Mouse (Mus musculus) lung, embryonic 14.5 days (tissue): ENCODE data around the gene Hoxa7. TPM values are rescaled to one million over a fixed set of nuclear protein-coding genes. Genes with fewer than 3 reads are reported as not detected.

Source experiments
- ATAC-seq: fragments of 200-750 bp; cut with Nextera tagmentation; 2 replicates; pipeline ENCODE4 v1.8.0; 2017; ENCODE audit warnings: mild to moderate bottlenecking, moderate TSS enrichment, moderate library complexity; ENCODE audit not compliant: insufficient read depth
- DNase-seq: peaks from one replicate; pipeline ENCODE4 v3.0.0-alpha.2; 2015
- H3K27ac ChIP-seq: fragments of 300-500 bp; sonication (generic); 2 replicates; pipeline ENCODE4 v1.5.1; 2014; ENCODE audit warnings: low read depth, mild to moderate bottlenecking, moderate library complexity
- H3K27me3 ChIP-seq: fragments of 300-500 bp; sonication (generic); 2 replicates; pipeline ENCODE4 v1.6.1; 2014; ENCODE audit warnings: low read length, control low read depth; ENCODE audit not compliant: insufficient read depth
- H3K36me3 ChIP-seq: fragments of 300-500 bp; sonication (generic); 2 replicates; pipeline ENCODE4 v1.6.1; 2014; ENCODE audit warnings: control low read depth; ENCODE audit not compliant: insufficient read depth
- H3K4me1 ChIP-seq: fragments of 300-500 bp; sonication (generic); 2 replicates; pipeline ENCODE4 v1.6.1; 2014; ENCODE audit warnings: antibody characterized with exemption, control low read depth; ENCODE audit not compliant: insufficient read depth
- H3K4me2 ChIP-seq: fragments of 300-500 bp; sonication (generic); 2 replicates; pipeline ENCODE4 v1.6.1; 2014; ENCODE audit warnings: mild to moderate bottlenecking
- H3K4me3 ChIP-seq: fragments of 300-500 bp; sonication (generic); 2 replicates; pipeline ENCODE4 v1.5.1; 2014; ENCODE audit warnings: low read depth, low read length
- H3K9ac ChIP-seq: fragments of 300-500 bp; sonication (generic); 2 replicates; pipeline ENCODE4 v1.6.1; 2014
- H3K9me3 ChIP-seq: fragments of 300-500 bp; sonication (generic); 2 replicates; pipeline ENCODE4 v1.6.1; 2016; ENCODE audit warnings: low read depth, low read length, control low read depth
- CTCF ChIP-seq: IDR thresholded peaks from 2 replicates; pipeline ENCODE4 v1.5.1; 2016; ENCODE audit warnings: antibody characterized with exemption, low read depth
- WGBS: fragments of 180-500 bp; shearing (Covaris S2); extraction: QIAGEN DNeasy Blood & Tissue Kit; methylation state at CpG from one replicate; pipeline ENCODE4 v1.1.7; 2014; 5-methylcytosine and 5-hydroxymethylcytosine counted together
- polyA plus RNA-seq: library from polyadenylated mRNA; unstranded; fragments of >200 nt; fragmentation: Nextera tagmentation; extraction: Ambion mirVana; gene quantifications from 2 replicates; pipeline ENCODE4 v1.2.1, GENCODE M21; 2014

The Hoxa7 gene
- polyA plus RNA-seq, result 5.8 and 7.4 TPM in 2 replicates

DNA sequence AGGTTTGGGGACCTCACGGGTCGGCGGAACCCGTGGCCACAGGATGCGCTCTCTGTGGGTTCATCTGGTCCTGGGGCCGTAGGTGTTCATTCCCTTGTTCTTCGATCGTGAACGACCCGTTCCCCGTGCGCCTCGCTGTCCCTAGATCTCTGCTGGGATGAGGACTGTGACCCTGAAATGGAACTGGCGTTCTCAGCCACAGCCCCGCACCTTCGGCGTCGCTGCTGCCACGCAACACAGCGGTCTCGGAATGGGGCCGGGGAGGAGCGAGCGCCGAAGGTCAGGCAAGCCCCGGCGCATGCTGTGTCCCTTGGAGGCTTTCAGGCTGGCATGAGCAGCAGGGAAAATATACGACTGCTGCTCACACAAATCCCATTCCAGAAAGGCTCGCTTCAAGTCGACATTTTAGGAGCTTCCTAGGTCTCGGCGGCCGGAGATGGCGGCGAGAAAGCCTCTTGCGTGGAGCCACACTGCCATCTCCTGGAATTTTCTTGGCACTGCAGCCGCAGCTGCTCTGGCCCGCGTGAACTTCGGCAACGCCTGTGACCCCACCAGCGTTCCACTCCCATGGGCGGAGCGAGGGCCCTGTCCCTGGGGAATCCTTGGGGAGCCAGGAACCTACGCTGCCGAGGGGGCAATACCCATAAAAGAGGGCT lies at the start of gene Hoxa7:
Hoxa7 (minus strand) TSS at position 518 of the 656 bp plus-strand sequence.
- Histone ChIP-seq H3K4me3 (peak within 1 kb of the TSS; percentile 58), H3K36me3 (no peaks in the 10 kb centered on the region), H3K27me3 (peaks cover 99% of the 10 kb centered on the region), H3K4me2 (peak within 1 kb of the TSS; percentile 94), H3K9me3 (no peaks in the 10 kb centered on the region), H3K4me1 (no peaks in the 10 kb centered on the region), H3K27ac (no peak within 1 kb of the TSS), H3K9ac (peak within 1 kb of the TSS; percentile 67)
- DNase-seq (peak; percentile 97), ATAC-seq (peak; percentile 51)
- 2% methylated on average over 46 of the region's 46 CpGs for WGBS
- TF ChIP-seq CTCF, result peak; percentile 99

- no peaks in the 10 kb centered on the region for H3K4me1 ChIP-seq
- H3K4me3 ChIP-seq, result no peak overlapping the region
- H3K27me3 ChIP-seq, result peaks cover 98% of the 10 kb centered on the region
- no peaks in the 10 kb centered on the region for H3K9me3 ChIP-seq
- no peaks in the 10 kb centered on the region for H3K36me3 ChIP-seq
- 10% methylated on average over 23 of the region's 23 CpGs for WGBS
- H3K9ac ChIP-seq, result no peak overlapping the region
- H3K27ac ChIP-seq, result no peak overlapping the region
- ATAC-seq, result peak; percentile 44; the same call in 1 of the 2 replicates
- DNase-seq, result peak; percentile 93
- peak; percentile 82 for TF ChIP-seq CTCF
- no peak overlapping the region for H3K4me2 ChIP-seq
Observed at GRCm38 (mm10) chr6:52270494-52271480, 49.1 kb upstream of the Hoxa7 start.

DNA sequence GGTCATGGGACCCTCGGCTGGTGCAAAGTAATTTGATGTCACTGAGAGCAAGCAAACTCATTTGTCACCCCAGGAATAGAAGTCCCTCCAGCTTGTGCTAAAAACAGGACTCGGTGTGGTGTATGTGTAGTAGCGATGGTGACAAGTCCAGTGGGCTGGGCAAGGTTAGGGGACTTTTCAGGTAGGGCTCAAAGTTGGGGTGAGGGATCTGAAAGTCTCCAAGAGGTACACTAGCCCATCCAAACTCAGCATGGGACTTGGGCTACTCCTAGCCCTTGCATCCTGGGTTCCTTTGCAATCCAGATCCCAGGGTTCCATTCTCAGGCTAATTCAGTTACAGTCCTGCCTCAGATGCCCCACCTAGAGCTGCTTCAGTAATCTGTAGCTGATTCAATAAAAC lies 47.1 kb upstream of the Hoxa7 start:
- H3K9me3 ChIP-seq, result no peaks in the 10 kb centered on the region
- H3K4me2 ChIP-seq, result no peak overlapping the region
- no peak for TF ChIP-seq CTCF
- H3K36me3 ChIP-seq, result no peaks in the 10 kb centered on the region
- no peak overlapping the region for H3K27ac ChIP-seq
- H3K27me3 ChIP-seq, result peaks cover 98% of the 10 kb centered on the region
- no peaks in the 10 kb centered on the region for H3K4me1 ChIP-seq
- DNase-seq (no peak), ATAC-seq (no peak)
- H3K9ac ChIP-seq, result no peak overlapping the region
- H3K4me3 ChIP-seq, result no peak overlapping the region
- 5% methylated on average over 3 of the region's 3 CpGs for WGBS

- no peaks in the 10 kb centered on the region for H3K4me1 ChIP-seq
- no peak for DNase-seq
- peaks cover 98% of the 10 kb centered on the region for H3K27me3 ChIP-seq
- H3K27ac ChIP-seq, result no peak overlapping the region
- no peak for ATAC-seq
- no peaks in the 10 kb centered on the region for H3K36me3 ChIP-seq
- H3K4me2 ChIP-seq, result no peak overlapping the region
- no peak overlapping the region for H3K4me3 ChIP-seq
- TF ChIP-seq CTCF, result no peak
- H3K9me3 ChIP-seq, result no peaks in the 10 kb centered on the region
- WGBS, result 6% methylated on average over 7 of the region's 7 CpGs
- H3K9ac ChIP-seq, result no peak overlapping the region
Observed at GRCm38 (mm10) chr6:52268341-52268740, 46.7 kb upstream of the Hoxa7 start.

DNA sequence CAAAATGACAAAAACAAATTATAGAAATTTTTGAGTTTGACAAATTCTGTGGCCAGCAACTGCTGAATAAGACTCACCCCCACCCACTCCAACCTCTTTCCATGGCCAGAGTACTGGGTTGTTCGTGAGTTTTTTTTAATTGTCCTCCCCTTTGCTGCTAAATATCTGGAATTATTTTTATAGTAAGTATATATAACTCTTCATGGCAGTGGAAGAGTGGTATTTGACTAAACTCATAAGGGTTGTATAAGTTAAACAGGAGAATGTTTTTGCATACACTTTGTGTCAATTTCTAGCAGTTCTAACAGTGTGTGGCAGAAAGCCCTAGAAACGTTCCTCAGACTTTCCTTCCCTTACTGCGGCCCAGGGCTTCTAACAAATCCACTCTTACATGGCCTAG lies 46.0 kb upstream of the Hoxa7 start:
- Histone ChIP-seq H3K36me3 (no peaks in the 10 kb centered on the region), H3K9ac (no peak overlapping the region), H3K4me3 (no peak overlapping the region), H3K27ac (no peak overlapping the region), H3K27me3 (peaks cover 98% of the 10 kb centered on the region), H3K4me2 (no peak overlapping the region), H3K9me3 (no peaks in the 10 kb centered on the region), H3K4me1 (no peaks in the 10 kb centered on the region)
- ATAC-seq (no peak), DNase-seq (no peak)
- WGBS, result 12% methylated on average over 3 of the region's 3 CpGs
- TF ChIP-seq CTCF, result no peak

DNA sequence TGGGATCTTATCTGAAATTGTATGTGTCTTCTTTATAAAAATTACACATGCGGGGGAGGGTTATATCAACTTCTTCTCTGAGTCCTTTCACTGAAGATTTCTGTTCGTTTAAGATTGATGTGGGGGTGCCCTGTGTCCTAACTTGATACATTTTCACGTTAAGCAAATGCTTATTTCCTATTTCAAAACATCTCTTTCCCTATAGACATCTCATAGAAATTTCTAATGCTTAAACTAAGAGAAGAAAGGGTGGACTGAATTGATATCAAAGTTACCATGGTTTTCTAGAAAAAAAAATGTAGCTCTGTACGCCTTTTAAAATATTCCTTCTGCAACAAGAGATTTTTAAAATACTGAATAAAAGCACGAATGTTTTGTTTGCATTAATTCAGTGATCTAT lies 45.6 kb upstream of the Hoxa7 start:
- Histone ChIP-seq H3K27ac (no peak overlapping the region), H3K4me1 (no peaks in the 10 kb centered on the region), H3K36me3 (no peaks in the 10 kb centered on the region), H3K9me3 (no peaks in the 10 kb centered on the region), H3K9ac (no peak overlapping the region), H3K27me3 (peaks cover 98% of the 10 kb centered on the region), H3K4me3 (no peak overlapping the region), H3K4me2 (no peak overlapping the region)
- ATAC-seq (no peak), DNase-seq (peak; percentile 4)
- 22% methylated on average over 5 of the region's 5 CpGs for WGBS
- TF ChIP-seq CTCF, result no peak

DNA sequence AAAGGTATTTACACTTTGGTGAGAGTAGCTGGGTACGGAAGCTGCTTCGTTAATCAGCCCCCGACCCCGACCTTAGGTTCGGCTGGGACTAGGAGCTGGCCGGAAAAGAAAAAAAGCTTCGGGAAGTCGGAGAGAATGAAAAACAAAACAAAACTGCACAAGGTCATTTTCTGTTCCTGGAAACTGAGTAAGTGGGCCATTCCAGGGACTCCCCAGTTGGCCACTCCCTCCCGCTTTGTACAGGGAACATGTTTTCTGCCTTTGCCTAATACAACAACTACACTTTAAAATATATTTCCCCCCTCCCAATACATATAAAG lies 45.0 kb upstream of the Hoxa7 start:
- DNase-seq (no peak), ATAC-seq (no peak)
- Histone ChIP-seq H3K4me2 (no peak overlapping the region), H3K4me3 (no peak overlapping the region), H3K9me3 (no peaks in the 10 kb centered on the region), H3K27ac (no peak overlapping the region), H3K9ac (no peak overlapping the region), H3K4me1 (no peaks in the 10 kb centered on the region), H3K27me3 (peaks cover 99% of the 10 kb centered on the region), H3K36me3 (no peaks in the 10 kb centered on the region)
- WGBS, result 4% methylated on average over 9 of the region's 9 CpGs
- no peak for TF ChIP-seq CTCF
